Mouse (Mus musculus) heart, embryonic 16.5 days (tissue): ENCODE results near the gene Afg3l1. TPM values are rescaled to one million over a fixed set of nuclear protein-coding genes. Genes with fewer than 3 reads are reported as not detected.
"Not testable (repeated sequence)": the region's sequence is repeated elsewhere in the genome, so short reads cannot be mapped to it uniquely, and the experiment has no call there.

Experiments
- ATAC-seq: fragments of 200-750 bp; cut with Nextera tagmentation; replicated peaks from 2 replicates; pipeline ENCODE4 v1.8.0; 2017; ENCODE audit warnings: moderate number of reproducible peaks; ENCODE audit not compliant: insufficient read depth, low FRiP score; ENCODE audit errors: extremely low read depth
- H3K27ac ChIP-seq: fragments of 300-500 bp; sonication (generic); 2 replicates; pipeline ENCODE4 v1.5.1; 2014; ENCODE audit warnings: mild to moderate bottlenecking, low read length, control low read depth, moderate library complexity
- H3K27me3 ChIP-seq: fragments of 300-500 bp; sonication (generic); 2 replicates; pipeline ENCODE4 v1.6.1; 2014; ENCODE audit warnings: low read length, mixed read lengths; ENCODE audit not compliant: control insufficient read depth, insufficient read depth
- H3K36me3 ChIP-seq: fragments of 300-500 bp; sonication (generic); 2 replicates; pipeline ENCODE4 v1.6.1; 2014; ENCODE audit not compliant: control insufficient read depth, insufficient read depth
- H3K4me1 ChIP-seq: fragments of 300-500 bp; sonication (generic); 2 replicates; pipeline ENCODE4 v1.6.1; 2014; ENCODE audit warnings: low read length, mixed read lengths; ENCODE audit not compliant: control insufficient read depth, insufficient read depth
- H3K4me2 ChIP-seq: fragments of 300-500 bp; sonication (generic); 2 replicates; pipeline ENCODE4 v1.6.1; 2014; ENCODE audit warnings: low read depth, mild to moderate bottlenecking, control low read depth, low read length
- H3K4me3 ChIP-seq: fragments of 300-500 bp; sonication (generic); 2 replicates; pipeline ENCODE4 v1.5.1; 2014; ENCODE audit warnings: mild to moderate bottlenecking, control low read depth, low read length
- H3K9ac ChIP-seq: fragments of 300-500 bp; sonication (generic); 2 replicates; pipeline ENCODE4 v1.6.1; 2014; ENCODE audit warnings: low read length, control low read depth
- H3K9me3 ChIP-seq: fragments of 300-500 bp; sonication (generic); replicated peaks from 2 replicates; pipeline ENCODE4 v1.6.1; 2016; ENCODE audit warnings: low read length; ENCODE audit not compliant: control insufficient read depth
- WGBS: fragments of 180-500 bp; shearing (Covaris S2); extraction: QIAGEN DNeasy Blood & Tissue Kit; methylation state at CpG from one replicate; pipeline ENCODE4 v1.1.7; 2014; 5-methylcytosine and 5-hydroxymethylcytosine counted together
- polyA plus RNA-seq: library from polyadenylated mRNA; unstranded; fragments of >200 nt; fragmentation: Nextera tagmentation; extraction: Ambion mirVana; gene quantifications from 2 replicates; pipeline ENCODE4 v1.2.1, GENCODE M21; 2015

The Afg3l1 gene
- polyA plus RNA-seq, 1 experiment from 2014 or later: 44.3 TPM

- no peak for ATAC-seq
Observed at GRCm38 (mm10) chr8:123452149-123452548, 25.6 kb upstream of the Afg3l1 start.

GRCm38 (mm10) chr8:123453291-123453690 lies 24.4 kb upstream of the Afg3l1 start:
- H3K36me3 ChIP-seq: peaks cover 32% of the 10 kb centered on the region
- WGBS: 74% methylated on average over 7 of the region's 7 CpGs
- H3K9me3 ChIP-seq: no peaks in the 10 kb centered on the region

More at GRCm38 (mm10) chr8:123452149-123452548, 25.6 kb upstream of the Afg3l1 start:
- H3K4me1 ChIP-seq: peaks cover 1% of the 10 kb centered on the region; the same call in 1 of the 2 replicates
- H3K27ac ChIP-seq: no peak overlapping the region
- no peaks in the 10 kb centered on the region for H3K9me3 ChIP-seq
- WGBS: 61% methylated on average over 4 of the region's 4 CpGs
- no peaks in the 10 kb centered on the region for H3K27me3 ChIP-seq
- peaks cover 22% of the 10 kb centered on the region for H3K36me3 ChIP-seq
- no peak overlapping the region for H3K9ac ChIP-seq
- H3K4me2 ChIP-seq: no peak overlapping the region
- H3K4me3 ChIP-seq: no peak overlapping the region

GRCm38 (mm10) chr8:123453951-123454350 lies 23.8 kb upstream of the Afg3l1 start:
- Histone ChIP-seq H3K4me1 (no peaks in the 10 kb centered on the region), H3K36me3 (peaks cover 35% of the 10 kb centered on the region), H3K9ac (no peak overlapping the region), H3K27me3 (no peaks in the 10 kb centered on the region), H3K9me3 (no peaks in the 10 kb centered on the region), H3K4me3 (no peak overlapping the region), H3K4me2 (no peak overlapping the region), H3K27ac (no peak overlapping the region)
- WGBS: 86% methylated on average over 5 of the region's 5 CpGs
- ATAC-seq: no peak

More at GRCm38 (mm10) chr8:123453291-123453690, 24.4 kb upstream of the Afg3l1 start:
- no peak for ATAC-seq
- Histone ChIP-seq H3K4me2 (no peak overlapping the region), H3K4me1 (no peaks in the 10 kb centered on the region), H3K9ac (no peak overlapping the region), H3K4me3 (no peak overlapping the region), H3K27ac (no peak overlapping the region), H3K27me3 (no peaks in the 10 kb centered on the region)

- Histone ChIP-seq H3K36me3 (peaks cover 39% of the 10 kb centered on the region), H3K4me3 (no peak overlapping the region), H3K4me1 (no peaks in the 10 kb centered on the region), H3K9me3 (no peaks in the 10 kb centered on the region), H3K27me3 (no peaks in the 10 kb centered on the region), H3K9ac (no peak overlapping the region), H3K4me2 (no peak overlapping the region), H3K27ac (no peak overlapping the region)
- WGBS: 89% methylated on average over 6 of the region's 6 CpGs
- ATAC-seq: no peak
Observed at GRCm38 (mm10) chr8:123454559-123454958, 23.1 kb upstream of the Afg3l1 start.

DNA sequence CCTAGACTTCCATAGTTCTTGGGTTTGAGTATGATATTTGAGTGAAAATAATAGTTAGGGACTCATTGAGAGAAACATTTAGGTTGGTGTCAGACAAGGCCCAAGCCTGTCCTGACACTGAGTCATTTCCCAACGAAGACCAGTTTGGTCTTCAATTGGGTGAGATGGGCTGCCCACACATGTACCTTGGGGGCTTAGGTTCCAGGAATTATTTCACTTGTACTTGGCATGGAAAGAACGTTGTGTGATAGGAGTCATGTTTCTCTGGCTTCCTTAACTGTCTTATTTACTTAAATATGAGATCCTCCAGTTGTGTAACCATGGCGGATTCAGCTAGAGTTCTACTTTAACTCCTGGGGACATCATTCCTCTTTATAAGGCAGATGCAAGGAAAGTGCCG lies 14.1 kb upstream of the Afg3l1 start:
- H3K27me3 ChIP-seq: no peaks in the 10 kb centered on the region
- 85% methylated on average over 4 of the region's 4 CpGs for WGBS
- H3K27ac ChIP-seq: no peak overlapping the region
- H3K9ac ChIP-seq: no peak overlapping the region
- no peaks in the 10 kb centered on the region for H3K4me1 ChIP-seq
- no peak overlapping the region for H3K4me3 ChIP-seq
- H3K36me3 ChIP-seq: peaks cover 17% of the 10 kb centered on the region
- no peak overlapping the region for H3K4me2 ChIP-seq
- no peaks in the 10 kb centered on the region for H3K9me3 ChIP-seq
- ATAC-seq: no peak

GRCm38 (mm10) chr8:123467476-123467875 lies 10.2 kb upstream of the Afg3l1 start:
- Histone ChIP-seq H3K27ac (no peak overlapping the region), H3K9ac (no peak overlapping the region), H3K9me3 (no peaks in the 10 kb centered on the region), H3K4me3 (no peak overlapping the region), H3K36me3 (no peaks in the 10 kb centered on the region), H3K27me3 (no peaks in the 10 kb centered on the region), H3K4me2 (no peak overlapping the region), H3K4me1 (no peaks in the 10 kb centered on the region)
- no peak for ATAC-seq
- whole genome bisulfite sequencing: 74% methylated on average over 3 of the region's 3 CpGs

GRCm38 (mm10) chr8:123472991-123473390 lies 4.7 kb upstream of the Afg3l1 start:
- 69% methylated on average over 6 of the region's 6 CpGs for WGBS
- H3K27me3 ChIP-seq, H3K4me3 ChIP-seq, ATAC-seq, H3K9me3 ChIP-seq, H3K27ac ChIP-seq, H3K9ac ChIP-seq, H3K36me3 ChIP-seq, H3K4me1 ChIP-seq, H3K4me2 ChIP-seq: not testable (repeated sequence)

DNA sequence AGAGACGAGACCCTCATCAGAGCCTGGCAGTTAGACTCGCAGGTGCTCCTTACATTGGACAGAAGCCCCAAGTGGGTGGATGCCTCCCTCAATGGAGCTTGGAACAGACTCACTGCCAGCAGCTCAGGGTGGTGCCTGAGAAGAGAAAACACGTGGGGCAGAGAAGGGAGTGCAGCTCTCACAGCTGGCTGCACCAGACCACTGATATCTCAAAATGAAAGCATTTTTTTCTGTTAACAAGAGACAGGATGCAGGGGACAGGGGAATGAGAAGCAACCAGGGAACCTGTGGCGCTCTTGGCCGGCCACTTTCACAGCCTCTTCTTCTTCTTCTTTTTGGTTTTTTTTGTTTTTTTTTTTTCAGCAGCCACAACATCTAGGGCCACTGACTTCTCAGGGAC lies 3.2 kb upstream of the Afg3l1 start:
- not testable (repeated sequence) for H3K4me2 ChIP-seq, ATAC-seq, H3K9ac ChIP-seq, H3K9me3 ChIP-seq, H3K36me3 ChIP-seq, H3K27me3 ChIP-seq, H3K4me3 ChIP-seq, H3K27ac ChIP-seq
- 37% methylated on average over 5 of the region's 5 CpGs for WGBS
- peaks cover 13% of the 10 kb centered on the region for H3K4me1 ChIP-seq

GRCm38 (mm10) chr8:123476911-123477736 lies 579 bp upstream of the Afg3l1 start:
- H3K36me3 ChIP-seq: peaks cover 9% of the 10 kb centered on the region
- ATAC-seq: no peak; the same call in 1 of the 2 replicates

More at GRCm38 (mm10) chr8:123476911-123477736, 579 bp upstream of the Afg3l1 start:
- H3K27ac ChIP-seq: peak overlapping the region; percentile 92
- H3K9ac ChIP-seq: peak overlapping the region; percentile 89
- peaks cover 13% of the 10 kb centered on the region for H3K4me1 ChIP-seq
- peak overlapping the region; percentile 84 for H3K4me2 ChIP-seq
- H3K9me3 ChIP-seq: no peaks in the 10 kb centered on the region
- 10% methylated on average over 34 of the region's 34 CpGs for WGBS
- no peaks in the 10 kb centered on the region for H3K27me3 ChIP-seq
- H3K4me3 ChIP-seq: peak overlapping the region; percentile 88
